Mouse (Mus musculus) midbrain, embryonic 12.5 days (tissue): ENCODE data around the gene Iltifb. TPM values are rescaled to one million over a fixed set of nuclear protein-coding genes. Genes with fewer than 3 reads are reported as not detected.
"Not testable (repeated sequence)": the region's sequence is repeated elsewhere in the genome, so short reads cannot be mapped to it uniquely, and the experiment has no call there.

Experiments used
- ATAC-seq: fragments of 200-750 bp; cut with Nextera tagmentation; 2 replicates; pipeline ENCODE4 v1.8.0; 2017; ENCODE audit warnings: low read depth, moderate TSS enrichment, moderate library complexity; ENCODE audit not compliant: low FRiP score
- H3K27ac ChIP-seq: fragments of 300-500 bp; sonication (generic); replicated peaks from 2 replicates; pipeline ENCODE4 v1.5.1; 2016; ENCODE audit warnings: mild to moderate bottlenecking
- H3K27me3 ChIP-seq: fragments of 300-500 bp; sonication (generic); 2 replicates; pipeline ENCODE4 v1.6.1; 2016; ENCODE audit warnings: mild to moderate bottlenecking
- H3K36me3 ChIP-seq: fragments of 300-500 bp; sonication (generic); 2 replicates; pipeline ENCODE4 v1.6.1; 2016
- H3K4me1 ChIP-seq: fragments of 300-500 bp; sonication (generic); 2 replicates; pipeline ENCODE4 v1.6.1; 2016
- H3K4me2 ChIP-seq: fragments of 300-500 bp; sonication (generic); replicated peaks from 2 replicates; pipeline ENCODE4 v1.6.1; 2016; ENCODE audit warnings: mild to moderate bottlenecking, moderate library complexity
- H3K4me3 ChIP-seq: fragments of 300-500 bp; sonication (generic); 2 replicates; pipeline ENCODE4 v1.5.1; 2016; ENCODE audit warnings: mild to moderate bottlenecking
- H3K9ac ChIP-seq: fragments of 300-500 bp; sonication (generic); replicated peaks from 2 replicates; pipeline ENCODE4 v1.6.1; 2016; ENCODE audit warnings: mild to moderate bottlenecking, moderate library complexity
- H3K9me3 ChIP-seq: fragments of 300-500 bp; sonication (generic); 2 replicates; pipeline ENCODE4 v1.6.1; 2016; ENCODE audit warnings: mild to moderate bottlenecking
- WGBS: fragments of 180-500 bp; shearing (Covaris S2); methylation state at CpG from one replicate; pipeline ENCODE4 v1.1.7; 2016; 5-methylcytosine and 5-hydroxymethylcytosine counted together
- polyA plus RNA-seq: library from polyadenylated mRNA; unstranded; fragments of >200 nt; fragmentation: Nextera tagmentation; extraction: Ambion mirVana; gene quantifications from 2 replicates; pipeline ENCODE4 v1.2.1, GENCODE M21; 2016

Iltifb gene
- polyA plus RNA-seq, 1 experiment from 2014 or later = not detected

- Histone ChIP-seq H3K4me2 (no peak overlapping the region), H3K27ac (no peak overlapping the region), H3K36me3 (no peaks in the 10 kb centered on the region), H3K9ac (no peak overlapping the region), H3K4me3 (no peak overlapping the region), H3K9me3 (no peaks in the 10 kb centered on the region), H3K4me1 (0 out of 2 replicates have a peak, but pooled peaks cover 2% of the 10 kb centered on the region), H3K27me3 (no peaks in the 10 kb centered on the region)
- 46% methylated on average over 10 of the region's 10 CpGs for WGBS
- ATAC-seq = peak; percentile 84
Observed at GRCm38 (mm10) chr10:118250852-118251295, 44.0 kb downstream of the Iltifb start.

- not testable (repeated sequence) for H3K4me1 ChIP-seq, H3K9ac ChIP-seq, H3K9me3 ChIP-seq, H3K27me3 ChIP-seq, ATAC-seq, H3K4me2 ChIP-seq, H3K27ac ChIP-seq, H3K4me3 ChIP-seq, H3K36me3 ChIP-seq
- WGBS = 86% methylated on average over 11 of the region's 11 CpGs
Observed at GRCm38 (mm10) chr10:118249006-118249595, 45.7 kb downstream of the Iltifb start.

GRCm38 (mm10) chr10:118240680-118241079 lies 54.2 kb downstream of the Iltifb start, which contains the start of gene Gm32717:
TSS of gene Gm32717 (minus strand) at chr10:118240780.
- ATAC-seq, H3K4me3 ChIP-seq, H3K27me3 ChIP-seq, H3K4me1 ChIP-seq, H3K9ac ChIP-seq, H3K36me3 ChIP-seq, H3K27ac ChIP-seq, H3K9me3 ChIP-seq, H3K4me2 ChIP-seq: not testable (repeated sequence)
- WGBS = no CpG with 5 or more reads among the region's 13 CpGs

Other genes starting within 250 kb of the Iltifb start
- 64.9 and 66.8 TPM in 2 replicates for gene Mdm1, start 153.2 kb downstream of the Iltifb start, polyA plus RNA-seq
- 0.17 TPM in 1 of 2 replicates, not detected in the other for gene Il22, start 90.1 kb downstream of the Iltifb start, polyA plus RNA-seq
- not detected in 2 replicates for gene Gm32717, start 54.3 kb downstream of the Iltifb start, polyA plus RNA-seq
- gene Gm32802, start 36.4 kb downstream of the Iltifb start, polyA plus RNA-seq = not detected in 2 replicates
- not detected in 2 replicates for gene Gm9040, start 31.9 kb upstream of the Iltifb start, polyA plus RNA-seq
- gene Gm9044, start 37.4 kb upstream of the Iltifb start, polyA plus RNA-seq = not detected in 2 replicates
- gene Gm9045, start 42.8 kb upstream of the Iltifb start, polyA plus RNA-seq = not detected in 2 replicates
- gene Gm9046, start 48.2 kb upstream of the Iltifb start, polyA plus RNA-seq = not detected in 2 replicates
- gene Gm9048, start 53.6 kb upstream of the Iltifb start, polyA plus RNA-seq = not detected in 2 replicates
- not detected in 2 replicates for gene Gm9049, start 59.1 kb upstream of the Iltifb start, polyA plus RNA-seq
- gene Ifng, start 146.0 kb upstream of the Iltifb start, polyA plus RNA-seq = not detected in 2 replicates